Mouse (Mus musculus) forebrain, embryonic 11.5 days (tissue): Measurements from ENCODE around the gene Katnb1. TPM values are rescaled to one million over a fixed set of nuclear protein-coding genes. Genes with fewer than 3 reads are reported as not detected.

ENCODE experiments used
- ATAC-seq: fragments of 200-750 bp; cut with Nextera tagmentation; replicated peaks from 2 replicates; pipeline ENCODE4 v1.8.0; 2017; ENCODE audit warnings: moderate TSS enrichment; ENCODE audit not compliant: low FRiP score
- DNase-seq: peaks from one replicate; pipeline ENCODE4 v3.0.0-alpha.2; 2017; ENCODE audit warnings: low spot score
- H3K27ac ChIP-seq: fragments of 300-500 bp; sonication (generic); 2 replicates; pipeline ENCODE4 v1.5.1; 2014; ENCODE audit warnings: low read depth, low read length
- H3K27me3 ChIP-seq: fragments of 300-500 bp; sonication (generic); 2 replicates; pipeline ENCODE4 v1.6.1; 2014; ENCODE audit warnings: mild to moderate bottlenecking, low read length, mixed read lengths; ENCODE audit not compliant: control insufficient read depth, insufficient read depth
- H3K36me3 ChIP-seq: fragments of 300-500 bp; sonication (generic); 2 replicates; pipeline ENCODE4 v1.6.1; 2014; ENCODE audit warnings: mild to moderate bottlenecking, low read length, moderate library complexity, mixed read lengths; ENCODE audit not compliant: control insufficient read depth, insufficient read depth
- H3K4me1 ChIP-seq: fragments of 300-500 bp; sonication (generic); replicated peaks from 2 replicates; pipeline ENCODE4 v1.6.1; 2014; ENCODE audit warnings: low read length, mixed read lengths; ENCODE audit not compliant: control insufficient read depth, insufficient read depth
- H3K4me2 ChIP-seq: fragments of 300-500 bp; sonication (generic); 2 replicates; pipeline ENCODE4 v1.6.1; 2014; ENCODE audit warnings: low read depth, mild to moderate bottlenecking, low read length, moderate library complexity, mixed read lengths; ENCODE audit not compliant: severe bottlenecking
- H3K4me3 ChIP-seq: fragments of 300-500 bp; sonication (generic); 2 replicates; pipeline ENCODE4 v1.5.1; 2014; ENCODE audit warnings: low read depth, low read length
- H3K9ac ChIP-seq: fragments of 300-500 bp; sonication (generic); 2 replicates; pipeline ENCODE4 v1.6.1; 2014; ENCODE audit warnings: low read length
- H3K9me3 ChIP-seq: fragments of 300-500 bp; sonication (generic); 2 replicates; pipeline ENCODE4 v1.6.1; 2016; ENCODE audit warnings: low read length, mixed read lengths; ENCODE audit not compliant: control insufficient read depth
- whole genome bisulfite sequencing: fragments of 180-500 bp; shearing (Covaris S2); extraction: QIAGEN DNeasy Blood & Tissue Kit; methylation state at CpG from one replicate; pipeline ENCODE4 v1.1.7; 2014; 5-methylcytosine and 5-hydroxymethylcytosine counted together
- polyA plus RNA-seq: library from polyadenylated mRNA; unstranded; fragments of >200 nt; fragmentation: Nextera tagmentation; extraction: Ambion mirVana; gene quantifications from 2 replicates; pipeline ENCODE4 v1.2.1, GENCODE M21; 2014

The Katnb1 gene
- polyA plus RNA-seq, 1 experiment from 2014 or later = 37.5 TPM

DNA sequence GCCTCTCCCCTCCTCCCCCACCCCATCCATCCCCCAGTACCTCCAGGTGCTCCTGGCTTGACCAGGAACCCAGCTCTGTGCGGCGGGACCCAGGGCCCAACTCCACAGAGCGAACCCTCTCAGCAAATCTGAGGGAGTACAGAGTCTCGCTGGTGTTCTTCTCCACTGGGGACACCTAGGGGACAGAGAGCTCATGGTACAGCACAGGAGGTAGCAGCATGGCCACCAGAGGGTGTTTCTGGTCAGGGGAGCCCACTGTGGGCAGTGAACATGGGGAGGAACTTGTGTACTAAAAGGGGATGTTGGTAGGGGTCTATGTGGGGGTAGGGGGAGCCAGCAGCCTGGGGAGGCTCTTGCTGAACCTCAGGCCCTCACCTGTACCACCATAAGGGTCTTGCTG is 21.0 kb downstream of the Katnb1 start:
- no peak for ATAC-seq
- Histone ChIP-seq H3K27ac (no peak overlapping the region), H3K27me3 (no peaks in the 10 kb centered on the region), H3K4me1 (no peaks in the 10 kb centered on the region), H3K4me2 (no peak overlapping the region), H3K4me3 (no peak overlapping the region), H3K36me3 (no peaks in the 10 kb centered on the region; the same call in 1 of the 2 replicates), H3K9me3 (no peaks in the 10 kb centered on the region), H3K9ac (no peak overlapping the region)
- DNase-seq = no peak
- WGBS = 73% methylated on average over 4 of the region's 4 CpGs

- H3K9me3 ChIP-seq = no peaks in the 10 kb centered on the region
- no peaks in the 10 kb centered on the region for H3K36me3 ChIP-seq
- H3K4me3 ChIP-seq = no peak overlapping the region
- no peak overlapping the region for H3K4me2 ChIP-seq
- no peaks in the 10 kb centered on the region for H3K4me1 ChIP-seq
- H3K27ac ChIP-seq = no peak overlapping the region
- WGBS = 93% methylated on average over 13 of the region's 13 CpGs
- no peak for ATAC-seq
- no peaks in the 10 kb centered on the region for H3K27me3 ChIP-seq
- H3K9ac ChIP-seq = no peak overlapping the region
- no peak for DNase-seq
Observed at GRCm38 (mm10) chr8:95107306-95107705, 26.3 kb downstream of the Katnb1 start.

- Histone ChIP-seq H3K9ac (no peak overlapping the region), H3K27me3 (no peaks in the 10 kb centered on the region), H3K4me3 (no peak overlapping the region), H3K9me3 (no peaks in the 10 kb centered on the region), H3K27ac (no peak overlapping the region), H3K36me3 (no peaks in the 10 kb centered on the region), H3K4me2 (no peak overlapping the region), H3K4me1 (no peaks in the 10 kb centered on the region)
- DNase-seq (no peak), ATAC-seq (no peak)
- WGBS = 86% methylated on average over 3 of the region's 3 CpGs
Observed at GRCm38 (mm10) chr8:95112594-95112993, 31.6 kb downstream of the Katnb1 start.

- no peak overlapping the region for H3K27ac ChIP-seq
- 84% methylated on average over 4 of the region's 4 CpGs for WGBS
- ATAC-seq (no peak), DNase-seq (no peak)
- H3K27me3 ChIP-seq = no peaks in the 10 kb centered on the region
- no peak overlapping the region for H3K4me3 ChIP-seq
- H3K9ac ChIP-seq = no peak overlapping the region
- H3K36me3 ChIP-seq = no peaks in the 10 kb centered on the region
- no peak overlapping the region for H3K4me2 ChIP-seq
- H3K4me1 ChIP-seq = no peaks in the 10 kb centered on the region
- H3K9me3 ChIP-seq = no peaks in the 10 kb centered on the region
Observed at GRCm38 (mm10) chr8:95113108-95113507, 32.1 kb downstream of the Katnb1 start.

- H3K27ac ChIP-seq = no peak overlapping the region
- H3K4me3 ChIP-seq = no peak overlapping the region
- no peak overlapping the region for H3K4me2 ChIP-seq
- H3K9ac ChIP-seq = no peak overlapping the region
- ATAC-seq (peak; percentile 44; the same call in 1 of the 2 replicates), DNase-seq (peak; percentile 55)
- H3K36me3 ChIP-seq = no peaks in the 10 kb centered on the region
- H3K4me1 ChIP-seq = no peaks in the 10 kb centered on the region
- WGBS = 78% methylated on average over 3 of the region's 3 CpGs
- no peaks in the 10 kb centered on the region for H3K27me3 ChIP-seq
- H3K9me3 ChIP-seq = no peaks in the 10 kb centered on the region
Observed at GRCm38 (mm10) chr8:95113750-95114149, 32.8 kb downstream of the Katnb1 start.

GRCm38 (mm10) chr8:95123455-95123854 is 42.5 kb downstream of the Katnb1 start:
- no peaks in the 10 kb centered on the region for H3K9me3 ChIP-seq
- no peaks in the 10 kb centered on the region for H3K27me3 ChIP-seq
- no peaks in the 10 kb centered on the region for H3K4me1 ChIP-seq
- H3K4me3 ChIP-seq = no peak overlapping the region
- ATAC-seq (no peak), DNase-seq (no peak)
- H3K27ac ChIP-seq = no peak overlapping the region
- WGBS = 88% methylated on average over 5 of the region's 5 CpGs
- H3K9ac ChIP-seq = no peak overlapping the region
- H3K36me3 ChIP-seq = no peaks in the 10 kb centered on the region
- no peak overlapping the region for H3K4me2 ChIP-seq

- Histone ChIP-seq H3K4me2 (no peak overlapping the region), H3K4me1 (no peaks in the 10 kb centered on the region), H3K9me3 (no peaks in the 10 kb centered on the region), H3K36me3 (no peaks in the 10 kb centered on the region), H3K27me3 (no peaks in the 10 kb centered on the region), H3K27ac (no peak overlapping the region), H3K9ac (no peak overlapping the region), H3K4me3 (no peak overlapping the region)
- 86% methylated on average over 11 of the region's 11 CpGs for WGBS
- ATAC-seq (no peak), DNase-seq (no peak)
Observed at GRCm38 (mm10) chr8:95126497-95126896, 45.5 kb downstream of the Katnb1 start.

GRCm38 (mm10) chr8:95127658-95128057 is 46.7 kb downstream of the Katnb1 start:
- no peaks in the 10 kb centered on the region for H3K36me3 ChIP-seq
- H3K27me3 ChIP-seq = no peaks in the 10 kb centered on the region
- 80% methylated on average over 9 of the region's 9 CpGs for WGBS
- H3K4me1 ChIP-seq = no peaks in the 10 kb centered on the region
- H3K9me3 ChIP-seq = no peaks in the 10 kb centered on the region
- no peak overlapping the region for H3K27ac ChIP-seq
- no peak overlapping the region for H3K4me3 ChIP-seq
- H3K9ac ChIP-seq = no peak overlapping the region
- ATAC-seq (no peak), DNase-seq (no peak)
- H3K4me2 ChIP-seq = no peak overlapping the region

- ATAC-seq (no peak), DNase-seq (no peak)
- Histone ChIP-seq H3K36me3 (no peaks in the 10 kb centered on the region), H3K27ac (no peak overlapping the region), H3K9me3 (no peaks in the 10 kb centered on the region), H3K4me1 (no peaks in the 10 kb centered on the region), H3K9ac (no peak overlapping the region), H3K4me3 (no peak overlapping the region), H3K27me3 (no peaks in the 10 kb centered on the region), H3K4me2 (no peak overlapping the region)
- 91% methylated on average over 11 of the region's 11 CpGs for WGBS
Observed at GRCm38 (mm10) chr8:95128750-95129260, 47.8 kb downstream of the Katnb1 start.
